Mouse (Mus musculus): ENCODE measurements around the gene Usp17ld.
"Not testable (repeated sequence)": the region's sequence is repeated elsewhere in the genome, so short reads cannot be mapped to it uniquely, and the experiment has no call there.

Gene Usp17ld

GRCm38 (mm10) chr7:103252405-103252804 lies at the start of gene Usp17ld:
Gene Usp17ld, minus strand, starts transcription at chr7:103252505.
- DNase-seq (ENCODE audit: low read depth), result not testable (repeated sequence)

GRCm38 (mm10) chr7:103216696-103217095 lies 35.6 kb downstream of the Usp17ld start, which contains the start of gene Olfr594:
Gene Olfr594, plus strand, starts transcription at chr7:103216996.
- no peak for DNase-seq (ENCODE audit: low read depth)

GRCm38 (mm10) chr7:103212050-103212449 lies 40.3 kb downstream of the Usp17ld start:
- DNase-seq (ENCODE audit: low read depth), result not testable (repeated sequence)

GRCm38 (mm10) chr7:103211562-103211961 lies 40.7 kb downstream of the Usp17ld start, which contains the start of gene Olfr593:
Gene Olfr593, plus strand, starts transcription at chr7:103211862.
- DNase-seq (ENCODE audit: low read depth), result no peak
